Mouse (Mus musculus): ENCODE data around the gene Shank2.

DNA sequence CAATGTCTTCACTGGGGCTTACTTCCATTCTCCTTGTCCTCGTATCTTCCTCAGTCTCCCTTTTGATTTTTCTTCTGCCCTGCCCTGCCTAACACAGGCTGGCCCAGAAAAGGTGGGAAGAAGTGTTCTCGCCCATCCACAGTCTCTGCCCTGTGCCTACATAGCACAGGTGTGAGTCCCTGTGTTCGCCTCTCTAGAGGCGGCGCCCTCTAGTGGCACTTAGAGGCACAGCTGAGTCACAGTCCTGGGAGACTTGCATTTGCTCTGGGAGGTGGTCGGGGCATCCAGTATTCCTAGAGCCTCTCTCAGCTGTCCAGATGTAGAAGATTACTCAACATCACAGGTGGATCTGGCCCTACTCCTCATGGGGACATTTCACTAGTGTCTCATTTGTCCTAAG is 179.2 kb downstream of the Shank2 start:
- peak; percentile 10 to 39 (median 18); a peak in 3 of 6 replicates for TF ChIP-seq CTCF (IDR thresholded peaks at IDR 0.05 in 2 of 3, conservative IDR thresholded peaks at IDR 0.05 in 1 of 3; ENCODE audit: control insufficient read depth in 1 of 3, insufficient read depth in 1 of 3, low read depth in 2 of 3, low read length in 3 of 3, poor library complexity in 1 of 3, severe bottlenecking in 1 of 3)
- no peak for TF ChIP-seq TBP (IDR thresholded peaks at IDR 0.05; ENCODE audit: low read depth, low read length)
- no peak for TF ChIP-seq USF1 (IDR thresholded peaks at IDR 0.05; ENCODE audit: low read depth, low read length)
- no peak for TF ChIP-seq MAX (IDR thresholded peaks at IDR 0.05; ENCODE audit: low read length)
- no peak for TF ChIP-seq ZKSCAN1 (IDR thresholded peaks at IDR 0.05; ENCODE audit: low read depth, low read length)
- no peak for TF ChIP-seq GATA1 (IDR thresholded peaks at IDR 0.05; ENCODE audit: low read depth, low read length)
- TF ChIP-seq POLR2A (IDR thresholded peaks at IDR 0.05; ENCODE audit: control insufficient read depth in 1 of 2, insufficient read depth in 1 of 2, low read depth in 1 of 2, low read length in 2 of 2, poor library complexity in 1 of 2) = no peak
